Mouse (Mus musculus): ENCODE data around the gene Vmn2r19. TPM values are rescaled to one million over a fixed set of nuclear protein-coding genes. Genes with fewer than 3 reads are reported as not detected.

Gene Vmn2r19
- total RNA-seq, 2 experiments from 2014 or later: not detected

Other genes starting within 250 kb of the Vmn2r19 start
- gene Clec4a2, start 201.9 kb upstream of the Vmn2r19 start, total RNA-seq (2021): 1 to 10 TPM in 1 of 2 experiments, under 1 TPM in 1; 0.52 to 1.0 TPM
- gene Clec4b2, start 135.4 kb upstream of the Vmn2r19 start, total RNA-seq (2021): not detected
- under 1 TPM in 1 of 2 experiments, not detected in 1; 0.92 TPM for gene Clec4n, start 78.5 kb upstream of the Vmn2r19 start, total RNA-seq (2021)
- gene Clec4d, start 46.2 kb upstream of the Vmn2r19 start, total RNA-seq (2021): not detected
- gene Clec4e, start 18.5 kb upstream of the Vmn2r19 start, total RNA-seq (2021): under 1 TPM in 1 of 2 experiments, not detected in 1; 0.38 TPM
- gene Vmn2r20, start 109.8 kb downstream of the Vmn2r19 start, total RNA-seq (2021): not detected
- gene Vmn2r21, start 225.1 kb downstream of the Vmn2r19 start, total RNA-seq (2021): not detected